Mouse (Mus musculus): Measurements from ENCODE around the gene Olfr287. TPM values are rescaled to one million over a fixed set of nuclear protein-coding genes. Genes with fewer than 3 reads are reported as not detected.

Gene Olfr287
- not detected for polyA plus RNA-seq (2014; fragmentation: Illumina TruSeq; extraction: RNeasy Lipid Tissue Mini Kit (QIAGEN cat#74804); ENCODE audit: low read depth, low replicate concordance)

DNA sequence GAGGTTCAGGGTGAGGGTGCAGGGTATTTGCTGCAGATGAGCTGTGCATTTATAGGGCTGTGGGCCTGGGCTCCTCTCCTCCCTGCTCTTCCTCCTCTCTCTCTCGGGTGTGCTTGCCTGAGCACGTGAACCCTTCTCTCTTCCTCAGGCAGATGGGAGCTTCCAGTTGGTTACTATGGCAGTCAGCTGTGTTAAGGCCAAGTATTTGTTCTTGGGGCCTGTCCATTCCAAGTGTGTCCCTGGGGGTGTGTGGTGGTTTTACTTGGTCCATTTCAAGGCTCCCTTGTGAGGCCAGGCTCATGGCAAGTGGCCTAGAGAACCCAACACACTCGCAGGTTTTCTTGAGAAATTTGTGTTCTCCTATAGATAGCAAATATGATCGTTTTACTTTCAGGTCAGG lies at the start of gene Olfr287, which contains the start of gene Gm44579:
Gene Olfr287 (minus strand): TSS at position 180 of the 400 bp plus-strand sequence.
Gene Gm44579 (minus strand): TSS at position 101 of the 400 bp plus-strand sequence.

DNA sequence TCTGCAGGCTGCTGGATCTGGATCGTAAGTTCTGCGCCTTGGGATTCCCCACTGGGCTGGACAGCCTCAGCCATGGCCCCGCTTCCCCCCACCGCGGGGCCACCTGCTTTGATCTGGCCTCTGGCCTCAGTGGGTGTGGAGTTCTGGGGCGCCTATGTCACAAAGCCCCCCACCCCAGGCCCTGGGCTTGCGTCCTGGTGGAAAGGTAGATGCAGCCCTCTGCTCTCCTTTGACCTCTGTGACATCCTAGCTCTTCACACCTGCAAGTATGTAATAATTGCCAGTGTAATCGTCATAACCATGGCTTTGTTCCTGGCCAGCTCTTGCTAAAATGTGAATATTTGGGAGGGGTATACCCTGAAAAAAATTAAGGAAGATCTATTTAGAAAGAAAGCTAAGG lies 36.3 kb upstream of the Olfr287 start, which contains the start of gene H1fnt:
Gene H1fnt (minus strand): TSS at position 101 of the 400 bp plus-strand sequence.

GRCm38 (mm10) chr15:98234350-98234749 lies 13.5 kb upstream of the Olfr287 start, which contains the start of gene Olfr286:
TSS of gene Olfr286 (minus strand) at chr15:98234450.

DNA sequence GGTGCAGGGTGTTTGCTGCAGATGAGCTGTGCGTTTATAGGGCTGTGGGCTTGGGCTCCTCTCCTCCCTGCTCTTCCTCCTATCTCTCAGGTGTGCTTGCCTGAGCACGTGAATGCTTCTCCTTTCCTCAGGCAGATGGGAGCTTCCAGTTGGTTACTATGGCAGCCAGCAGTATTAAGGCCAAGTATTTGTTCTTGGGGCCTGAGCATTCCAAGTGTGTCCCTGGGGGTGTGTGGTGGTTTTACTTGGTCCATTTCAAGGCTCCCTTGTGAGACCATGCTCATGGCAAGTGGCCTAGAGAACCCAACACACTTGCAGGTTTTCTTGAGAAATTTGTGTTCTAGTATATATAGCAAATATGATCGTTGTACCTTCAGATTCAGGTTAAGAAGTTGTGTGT lies 25.4 kb downstream of the Olfr287 start, which contains the start of gene Olfr288:
Gene Olfr288 (minus strand): TSS at position 101 of the 400 bp plus-strand sequence.

DNA sequence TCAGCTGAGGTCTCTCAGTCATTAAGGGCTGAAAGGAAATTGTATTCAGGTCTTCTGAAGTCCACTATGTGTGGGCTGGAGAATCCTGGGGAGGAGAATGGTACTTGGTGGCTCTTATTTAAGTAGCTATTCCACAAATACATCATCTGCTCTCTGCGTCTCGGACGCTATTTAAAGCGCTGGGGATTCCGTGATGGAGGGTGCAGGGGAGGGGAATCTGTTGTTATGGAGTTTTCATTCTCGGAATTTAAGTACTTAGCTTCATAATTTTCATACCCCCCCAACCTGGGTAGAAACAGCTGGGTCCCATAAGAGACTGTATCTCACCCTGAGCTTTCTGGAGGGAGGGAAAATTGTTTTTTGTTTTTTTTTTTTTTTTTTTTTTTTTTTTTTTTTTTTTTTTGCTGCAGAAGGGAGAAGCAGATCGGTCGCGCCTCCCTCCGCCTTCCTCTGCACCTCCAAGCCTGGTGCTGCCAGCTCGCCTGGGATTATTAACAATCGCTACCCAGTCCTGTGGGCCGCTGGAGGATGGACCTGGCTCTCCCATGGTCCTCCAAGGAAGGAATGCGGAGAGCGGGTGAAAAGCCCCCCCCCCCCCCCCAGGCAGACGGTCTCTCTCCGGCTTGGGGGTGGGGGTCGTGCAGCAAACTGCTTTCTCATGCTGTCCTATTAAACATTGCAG lies 53.8 kb downstream of the Olfr287 start, which contains the start of gene Ccdc184:
Gene Ccdc184 (plus strand): TSS at position 196 of the 682 bp plus-strand sequence.

DNA sequence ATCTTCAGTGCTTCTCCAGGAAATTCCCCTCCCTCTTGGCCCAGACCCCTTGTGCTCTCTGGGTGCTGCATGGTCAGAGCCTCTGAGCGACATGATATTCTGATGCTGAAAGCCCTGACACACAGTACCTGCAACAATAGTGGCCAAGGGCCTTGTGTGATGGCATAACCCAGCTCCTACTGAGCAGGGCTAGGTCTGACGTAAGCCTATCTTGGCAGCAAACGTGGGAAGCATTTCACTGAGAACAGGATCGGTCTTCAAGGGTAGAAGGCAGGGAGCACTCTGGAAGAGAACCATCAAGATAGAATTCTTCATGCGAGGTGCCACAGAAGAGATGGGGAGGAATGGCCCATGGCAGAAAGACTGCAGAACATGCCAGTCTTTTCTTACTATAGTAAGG lies 55.3 kb downstream of the Olfr287 start, which contains the start of gene Asb8:
Gene Asb8 (minus strand): TSS at position 101 of the 400 bp plus-strand sequence.

Other genes with a start within 250 kb of the Olfr287 start
- gene Col2a1, start 216.4 kb downstream of the Olfr287 start, polyA plus RNA-seq (2014; fragmentation: Illumina TruSeq; extraction: RNeasy Lipid Tissue Mini Kit (QIAGEN cat#74804); ENCODE audit: low read depth, low replicate concordance): not detected
- 11.9 TPM for gene Pfkm, start 128.5 kb downstream of the Olfr287 start, polyA plus RNA-seq (2014; fragmentation: Illumina TruSeq; extraction: RNeasy Lipid Tissue Mini Kit (QIAGEN cat#74804); ENCODE audit: low read depth, low replicate concordance)
- gene Senp1, start 127.3 kb downstream of the Olfr287 start, polyA plus RNA-seq (2014; fragmentation: Illumina TruSeq; extraction: RNeasy Lipid Tissue Mini Kit (QIAGEN cat#74804); ENCODE audit: low read depth, low replicate concordance): 36.2 TPM
- gene Asb8, start 55.4 kb downstream of the Olfr287 start, polyA plus RNA-seq (2014; fragmentation: Illumina TruSeq; extraction: RNeasy Lipid Tissue Mini Kit (QIAGEN cat#74804); ENCODE audit: low read depth, low replicate concordance): 29.8 TPM
- not detected for gene Ccdc184, start 53.9 kb downstream of the Olfr287 start, polyA plus RNA-seq (2014; fragmentation: Illumina TruSeq; extraction: RNeasy Lipid Tissue Mini Kit (QIAGEN cat#74804); ENCODE audit: low read depth, low replicate concordance)
- not detected for gene Olfr288, start 25.5 kb downstream of the Olfr287 start, polyA plus RNA-seq (2014; fragmentation: Illumina TruSeq; extraction: RNeasy Lipid Tissue Mini Kit (QIAGEN cat#74804); ENCODE audit: low read depth, low replicate concordance)
- not detected for gene Gm44579, start 79 bp downstream of the Olfr287 start, polyA plus RNA-seq (2014; fragmentation: Illumina TruSeq; extraction: RNeasy Lipid Tissue Mini Kit (QIAGEN cat#74804); ENCODE audit: low read depth, low replicate concordance)
- gene Olfr286, start 13.4 kb upstream of the Olfr287 start, polyA plus RNA-seq (2014; fragmentation: Illumina TruSeq; extraction: RNeasy Lipid Tissue Mini Kit (QIAGEN cat#74804); ENCODE audit: low read depth, low replicate concordance): not detected
- not detected for gene H1fnt, start 36.2 kb upstream of the Olfr287 start, polyA plus RNA-seq (2014; fragmentation: Illumina TruSeq; extraction: RNeasy Lipid Tissue Mini Kit (QIAGEN cat#74804); ENCODE audit: low read depth, low replicate concordance)
- gene Zfp641, start 75.1 kb upstream of the Olfr287 start, polyA plus RNA-seq (2014; fragmentation: Illumina TruSeq; extraction: RNeasy Lipid Tissue Mini Kit (QIAGEN cat#74804); ENCODE audit: low read depth, low replicate concordance): 3.4 TPM
- gene Olfr285, start 96.3 kb upstream of the Olfr287 start, polyA plus RNA-seq (2014; fragmentation: Illumina TruSeq; extraction: RNeasy Lipid Tissue Mini Kit (QIAGEN cat#74804); ENCODE audit: low read depth, low replicate concordance): not detected
- gene Olfr284, start 119.9 kb upstream of the Olfr287 start, polyA plus RNA-seq (2014; fragmentation: Illumina TruSeq; extraction: RNeasy Lipid Tissue Mini Kit (QIAGEN cat#74804); ENCODE audit: low read depth, low replicate concordance): not detected
- gene Olfr283, start 159.9 kb upstream of the Olfr287 start, polyA plus RNA-seq (2014; fragmentation: Illumina TruSeq; extraction: RNeasy Lipid Tissue Mini Kit (QIAGEN cat#74804); ENCODE audit: low read depth, low replicate concordance): not detected
- not detected for gene Olfr282, start 210.2 kb upstream of the Olfr287 start, polyA plus RNA-seq (2014; fragmentation: Illumina TruSeq; extraction: RNeasy Lipid Tissue Mini Kit (QIAGEN cat#74804); ENCODE audit: low read depth, low replicate concordance)
- not detected for gene Olfr281, start 231.5 kb upstream of the Olfr287 start, polyA plus RNA-seq (2014; fragmentation: Illumina TruSeq; extraction: RNeasy Lipid Tissue Mini Kit (QIAGEN cat#74804); ENCODE audit: low read depth, low replicate concordance)
- not detected for gene OR5BS1P, start 248.8 kb upstream of the Olfr287 start, polyA plus RNA-seq (2014; fragmentation: Illumina TruSeq; extraction: RNeasy Lipid Tissue Mini Kit (QIAGEN cat#74804); ENCODE audit: low read depth, low replicate concordance)

Measured in adrenal gland, adult 10 weeks (tissue).